19 mouse cellular contexts compared by ENCODE assay signal in the genomic region with DNA sequence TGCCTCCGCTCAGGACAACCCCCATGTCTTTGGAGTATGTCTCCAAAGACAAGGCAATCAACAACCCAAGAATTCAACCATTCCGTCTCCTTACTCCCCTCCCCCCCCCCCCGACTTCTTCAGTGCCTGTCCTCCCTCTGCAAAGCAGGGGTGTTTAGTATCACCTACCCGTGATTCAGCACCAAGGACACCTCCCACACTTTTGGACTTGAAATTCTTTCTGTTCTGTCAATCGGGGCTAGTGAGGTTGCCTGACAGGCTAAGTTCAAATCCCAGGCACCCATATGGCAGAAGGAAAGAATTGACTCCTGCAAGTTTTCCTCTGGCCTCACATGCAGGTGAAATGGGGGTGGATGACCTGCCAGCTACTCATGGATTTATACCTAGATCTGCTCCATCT. TPM values are rescaled to one million over a fixed set of nuclear protein-coding genes. Genes with fewer than 3 reads are reported as not detected.
A peak's percentile ranks its signal among the peaks of the same experiment; 100 is the strongest.
DNase-seq lines count a peak whose midpoint lies in the region; ATAC-seq and TF ChIP-seq lines count a peak whose summit lies in the region.
"Had no signal": no experiment of that assay in that cellular context is flagged by ENCODE, and none has a peak within 500 bp of the region (broad histone marks: within the 10 kb centered on the region; RNA-seq: fewer than 3 reads in every experiment).

No protein-coding gene starts in this region.

- no peak for TF ChIP-seq EP300 in heart, adult 2 months (IDR thresholded peaks at IDR 0.05; ENCODE audit: insufficient read depth, low read depth, low read length)

- intact Hi-C loops in heart, adult 2 months (cut with DNase I): no loop called here
- intact Hi-C loops in heart, postnatal 14 days (cut with DNase I): no loop called here

- no peaks in the 10 kb centered on the region for H3K36me3 ChIP-seq in intestine, embryonic 14.5 days (ENCODE audit: control insufficient read depth, insufficient read depth, low read length)
- H3K36me3 ChIP-seq in intestine, postnatal 0 days (ENCODE audit: control insufficient read depth, insufficient read depth): no peaks in the 10 kb centered on the region
- H3K36me3 ChIP-seq in limb, embryonic 14.5 days (ENCODE audit: control insufficient read depth, insufficient read depth, low read length): no peaks in the 10 kb centered on the region
- no peaks in the 10 kb centered on the region for H3K36me3 ChIP-seq in forebrain, embryonic 15.5 days
- H3K36me3 ChIP-seq in heart, adult 2 months (ENCODE audit: control insufficient read depth, insufficient read depth, low read length): no peaks in the 10 kb centered on the region
- H3K36me3 ChIP-seq: G1E; heart, embryonic 13.5 days; intestine, embryonic 15.5 days; liver, embryonic 12.5 days had no signal

- H3K4me1 ChIP-seq in intestine, embryonic 14.5 days (replicated peaks; ENCODE audit: control insufficient read depth, insufficient read depth, low read length): no peaks in the 10 kb centered on the region
- H3K4me1 ChIP-seq in intestine, postnatal 0 days (replicated peaks; ENCODE audit: control insufficient read depth, insufficient read depth, low read length): no peaks in the 10 kb centered on the region
- H3K4me1 ChIP-seq in limb, embryonic 14.5 days (ENCODE audit: control insufficient read depth, insufficient read depth, low read length): no peaks in the 10 kb centered on the region
- peaks cover 14% of the 10 kb centered on the region for H3K4me1 ChIP-seq in forebrain, embryonic 15.5 days
- no peaks in the 10 kb centered on the region for H3K4me1 ChIP-seq in heart, adult 2 months (ENCODE audit: control insufficient read depth, insufficient read depth, low read length)
- H3K4me1 ChIP-seq: heart, embryonic 13.5 days; intestine, embryonic 15.5 days; megakaryocyte, embryonic 14.5 days had no signal

- TF ChIP-seq POLR2A in limb, embryonic 14.5 days (IDR thresholded peaks at IDR 0.05; ENCODE audit: borderline replicate concordance, extremely low read depth, insufficient read depth, insufficient read length): no peak
- TF ChIP-seq POLR2A in heart, adult 2 months (IDR thresholded peaks at IDR 0.05; ENCODE audit: insufficient read depth, low read depth, low read length): no peak

- peak; percentile 59 for DNase-seq in intestine, embryonic 14.5 days (ENCODE audit: low spot score)
- peak; percentile 52 for DNase-seq in ES-CJ7 (ENCODE audit: low read depth, low spot score)
- peak; percentile 64 for DNase-seq in embryo, embryonic 11 days
- DNase-seq in limb, embryonic 14.5 days (ENCODE audit: low spot score): peak; percentile 67
- no peak for DNase-seq in heart, adult 2 months
- no peak for DNase-seq in heart, postnatal 14 days
- DNase-seq: cerebellum, adult 18-20 months; kidney, postnatal 14 days; layer of hippocampus, adult 9-11 months; thymus, postnatal 25 days had no signal

- WGBS in intestine, embryonic 14.5 days: 29% methylated on average over 5 of the region's 5 CpGs
- 28% methylated on average over 5 of the region's 5 CpGs for WGBS in intestine, postnatal 0 days
- 37% methylated on average over 5 of the region's 5 CpGs for WGBS in limb, embryonic 14.5 days
- 42% methylated on average over 5 of the region's 5 CpGs for WGBS in forebrain, embryonic 15.5 days
- 26% methylated on average over 5 of the region's 5 CpGs for WGBS in heart, adult 2 months

- TF ChIP-seq CTCF in intestine, postnatal 0 days (IDR thresholded peaks at IDR 0.05; ENCODE audit: low read depth): no peak
- TF ChIP-seq CTCF in heart, adult 2 months (IDR thresholded peaks at IDR 0.05): no peak

- H3K9ac ChIP-seq in intestine, embryonic 14.5 days (ENCODE audit: low read length): no peak overlapping the region
- H3K9ac ChIP-seq in intestine, postnatal 0 days (ENCODE audit: low read depth, low read length): no peak overlapping the region
- H3K9ac ChIP-seq in limb, embryonic 14.5 days (ENCODE audit: low read depth, low read length, severe bottlenecking): no peak overlapping the region
- H3K9ac ChIP-seq in forebrain, embryonic 15.5 days (replicated peaks): no peak overlapping the region
- no peak overlapping the region for H3K9ac ChIP-seq in heart, adult 2 months (ENCODE audit: low read depth, low read length)
- H3K9ac ChIP-seq: heart, embryonic 13.5 days; intestine, embryonic 15.5 days; liver, embryonic 12.5 days had no signal

- no peak for ATAC-seq in intestine, embryonic 14.5 days (replicated peaks; ENCODE audit: low FRiP score, low TSS enrichment, low read depth)
- no peak for ATAC-seq in intestine, postnatal 0 days
- no peak for ATAC-seq in limb, embryonic 14.5 days (ENCODE audit: low FRiP score, low read depth)
- ATAC-seq in forebrain, embryonic 15.5 days (replicated peaks): no peak
- ATAC-seq: intestine, embryonic 15.5 days; liver, embryonic 12.5 days; lung, postnatal 0 days had no signal

- no peak overlapping the region for H3K27ac ChIP-seq in intestine, embryonic 14.5 days (ENCODE audit: low read depth)
- H3K27ac ChIP-seq in intestine, postnatal 0 days (ENCODE audit: low read depth, low read length): no peak overlapping the region
- no peak overlapping the region for H3K27ac ChIP-seq in limb, embryonic 14.5 days (replicated peaks; ENCODE audit: low read depth, low read length)
- no peak overlapping the region for H3K27ac ChIP-seq in forebrain, embryonic 15.5 days (replicated peaks)
- H3K27ac ChIP-seq in heart, adult 2 months: no peak overlapping the region
- H3K27ac ChIP-seq: heart, embryonic 13.5 days; intestine, embryonic 15.5 days; liver, embryonic 12.5 days; stomach, postnatal 0 days had no signal

- H3K9me3 ChIP-seq in intestine, embryonic 14.5 days (ENCODE audit: control insufficient read depth, low read length): no peaks in the 10 kb centered on the region
- H3K9me3 ChIP-seq in intestine, postnatal 0 days (ENCODE audit: control insufficient read depth): no peaks in the 10 kb centered on the region
- no peaks in the 10 kb centered on the region for H3K9me3 ChIP-seq in limb, embryonic 14.5 days (ENCODE audit: control insufficient read depth, low read length)
- H3K9me3 ChIP-seq in forebrain, embryonic 15.5 days: no peaks in the 10 kb centered on the region
- H3K9me3 ChIP-seq: G1E; heart, embryonic 13.5 days; intestine, embryonic 15.5 days; liver, embryonic 12.5 days; megakaryocyte, embryonic 14.5 days had no signal

- no peaks in the 10 kb centered on the region for H3K79me2 ChIP-seq in heart, adult 2 months (replicated peaks; ENCODE audit: control insufficient read depth, insufficient read depth, low read length)

- H3K4me3 ChIP-seq in intestine, embryonic 14.5 days (ENCODE audit: low read depth, low read length): no peak overlapping the region
- H3K4me3 ChIP-seq in intestine, postnatal 0 days (ENCODE audit: low read depth, low read length): no peak overlapping the region
- H3K4me3 ChIP-seq in limb, embryonic 14.5 days (replicated peaks; ENCODE audit: low read length): no peak overlapping the region
- no peak overlapping the region for H3K4me3 ChIP-seq in forebrain, embryonic 15.5 days
- no peak overlapping the region for H3K4me3 ChIP-seq in heart, adult 2 months
- H3K4me3 ChIP-seq: heart, embryonic 13.5 days; intestine, embryonic 15.5 days; liver, embryonic 12.5 days; megakaryocyte, embryonic 14.5 days had no signal

- H3K27me3 ChIP-seq in intestine, embryonic 14.5 days (replicated peaks; ENCODE audit: control insufficient read depth, insufficient read depth, low read length): no peaks in the 10 kb centered on the region
- no peaks in the 10 kb centered on the region; the same call in 1 of the 2 replicates for H3K27me3 ChIP-seq in intestine, postnatal 0 days (replicated peaks; ENCODE audit: control insufficient read depth, insufficient read depth, low read length)
- no peaks in the 10 kb centered on the region for H3K27me3 ChIP-seq in limb, embryonic 14.5 days (ENCODE audit: control insufficient read depth, insufficient read depth, low read length)
- peaks cover 12% of the 10 kb centered on the region; the same call in 1 of the 2 replicates for H3K27me3 ChIP-seq in forebrain, embryonic 15.5 days
- peaks cover 3% of the 10 kb centered on the region; the same call in 1 of the 2 replicates for H3K27me3 ChIP-seq in heart, adult 2 months (ENCODE audit: control insufficient read depth, insufficient read depth, low read length)
- H3K27me3 ChIP-seq: intestine, embryonic 15.5 days had no signal

- no peak overlapping the region for H3K4me2 ChIP-seq in intestine, embryonic 14.5 days (ENCODE audit: low read length)
- no peak overlapping the region for H3K4me2 ChIP-seq in intestine, postnatal 0 days (replicated peaks; ENCODE audit: low read depth)
- no peak overlapping the region for H3K4me2 ChIP-seq in limb, embryonic 14.5 days (replicated peaks; ENCODE audit: low read depth, low read length, severe bottlenecking)
- H3K4me2 ChIP-seq in forebrain, embryonic 15.5 days (replicated peaks): no peak overlapping the region
- H3K4me2 ChIP-seq: heart, embryonic 13.5 days; intestine, embryonic 15.5 days; liver, embryonic 12.5 days had no signal

RNA-seq across cellular contexts. Expression of a gene that starts 41.4 kb away (rescaled TPM):
- polyA plus RNA-seq in intestine, embryonic 14.5 days (2014; fragmentation: Nextera tagmentation; extraction: Ambion mirVana): 41.1 and 44.0 TPM in 2 replicates
- polyA plus RNA-seq in intestine, postnatal 0 days (2015; fragmentation: Nextera tagmentation; extraction: Ambion mirVana): 68.4 and 75.5 TPM in 2 replicates
- 36.2 and 38.7 TPM in 2 replicates for polyA plus RNA-seq in limb, embryonic 14.5 days (2012; rRNA removed)
- 59.7 and 64.8 TPM in 2 replicates for polyA plus RNA-seq in limb, embryonic 14.5 days (2014; fragmentation: Nextera tagmentation; extraction: Ambion mirVana)
- 41.6 and 42.3 TPM in 2 replicates for polyA plus RNA-seq in forebrain, embryonic 15.5 days (2015; fragmentation: Nextera tagmentation; extraction: Ambion mirVana)
- total RNA-seq in heart, adult 2 months (2021): 10 to 100 TPM; 31.2 to 36.0 TPM
- 39.9 and 51.6 TPM in 2 replicates for polyA plus RNA-seq in heart, adult 2 months (2012; rRNA removed)
- total RNA-seq in heart, postnatal 14 days (2021): 10 to 100 TPM; 32.9 to 33.2 TPM

Comparison
In these comparisons a context has a peak if more than half of its experiments do, and no peak if none do; other contexts are left out.
1. DNase-seq: peak in intestine, embryonic 14.5 days (single experiment), ES-CJ7 (single experiment), embryo, embryonic 11 days (single experiment) and limb, embryonic 14.5 days (single experiment); none in heart, adult 2 months (0 of 2) and heart, postnatal 14 days (0 of 2).